Comparison of ENCODE assay signal across 8 mouse cellular contexts in genomic region chr17:67473137-67473536, GRCm38 (mm10).
DNase-seq lines count a peak whose midpoint lies in the region; ATAC-seq lines count a peak whose summit lies in the region.

No protein-coding gene starts in this region.

- H3K4me2 ChIP-seq in midbrain, embryonic 15.5 days: no peak overlapping the region
- no peak overlapping the region for H3K4me2 ChIP-seq in kidney, embryonic 16.5 days (replicated peaks; ENCODE audit: low read depth, low read length)
- H3K4me2 ChIP-seq in liver, embryonic 11.5 days: no peak overlapping the region

- peaks cover 13% of the 10 kb centered on the region for H3K4me1 ChIP-seq in midbrain, embryonic 10.5 days
- no peaks in the 10 kb centered on the region for H3K4me1 ChIP-seq in midbrain, embryonic 15.5 days
- H3K4me1 ChIP-seq in kidney, embryonic 16.5 days (ENCODE audit: insufficient read depth, low read length): no peaks in the 10 kb centered on the region
- H3K4me1 ChIP-seq in liver, embryonic 11.5 days (replicated peaks; ENCODE audit: control insufficient read depth, insufficient read depth, low read length): no peaks in the 10 kb centered on the region

- DNase-seq in midbrain, embryonic 10.5 days (ENCODE audit: low spot score): peak; percentile 67
- peak; percentile 11 for DNase-seq in cerebellum, adult 9-11 months
- DNase-seq in frontal cortex, postnatal 36 days (ENCODE audit: low spot score in 2 of 2): peak; percentile 62 to 73
- peak; percentile 39 for DNase-seq in liver, embryonic 11.5 days (ENCODE audit: low spot score)
- DNase-seq in retina, postnatal 7 days (ENCODE audit: low read depth, low spot score): peak; percentile 38

- no peak overlapping the region for H3K9ac ChIP-seq in midbrain, embryonic 15.5 days
- no peak overlapping the region for H3K9ac ChIP-seq in kidney, embryonic 16.5 days (replicated peaks; ENCODE audit: low read length)
- no peak overlapping the region for H3K9ac ChIP-seq in liver, embryonic 11.5 days (ENCODE audit: low read depth, low read length)

- no peak overlapping the region for H3K27ac ChIP-seq in midbrain, embryonic 10.5 days (replicated peaks)
- H3K27ac ChIP-seq in midbrain, embryonic 15.5 days: no peak overlapping the region
- H3K27ac ChIP-seq in kidney, embryonic 16.5 days (ENCODE audit: low read length): no peak overlapping the region
- H3K27ac ChIP-seq in liver, embryonic 11.5 days (ENCODE audit: low read depth, low read length): no peak overlapping the region

- no peaks in the 10 kb centered on the region for H3K27me3 ChIP-seq in midbrain, embryonic 10.5 days (ENCODE audit: low read depth, poor library complexity, severe bottlenecking)
- no peaks in the 10 kb centered on the region for H3K27me3 ChIP-seq in midbrain, embryonic 15.5 days (replicated peaks)
- H3K27me3 ChIP-seq in kidney, embryonic 16.5 days (ENCODE audit: insufficient read depth, low read length): no peaks in the 10 kb centered on the region
- no peaks in the 10 kb centered on the region for H3K27me3 ChIP-seq in liver, embryonic 11.5 days (replicated peaks; ENCODE audit: control insufficient read depth, insufficient read depth, low read length)

- H3K4me3 ChIP-seq in midbrain, embryonic 10.5 days: no peak overlapping the region
- H3K4me3 ChIP-seq in midbrain, embryonic 15.5 days: no peak overlapping the region
- H3K4me3 ChIP-seq in kidney, embryonic 16.5 days (ENCODE audit: low read length): no peak overlapping the region
- no peak overlapping the region for H3K4me3 ChIP-seq in liver, embryonic 11.5 days (ENCODE audit: low read depth, low read length)

- H3K9me3 ChIP-seq in midbrain, embryonic 10.5 days (replicated peaks): peaks cover 11% of the 10 kb centered on the region
- no peaks in the 10 kb centered on the region for H3K9me3 ChIP-seq in midbrain, embryonic 15.5 days
- peaks cover 10% of the 10 kb centered on the region; the same call in 1 of the 2 replicates for H3K9me3 ChIP-seq in kidney, embryonic 16.5 days (ENCODE audit: low read length)
- H3K9me3 ChIP-seq in liver, embryonic 11.5 days (ENCODE audit: control insufficient read depth, low read length): no peaks in the 10 kb centered on the region; the same call in 1 of the 2 replicates

- H3K36me3 ChIP-seq in midbrain, embryonic 10.5 days: no peaks in the 10 kb centered on the region
- H3K36me3 ChIP-seq in midbrain, embryonic 15.5 days (replicated peaks): no peaks in the 10 kb centered on the region
- no peaks in the 10 kb centered on the region for H3K36me3 ChIP-seq in kidney, embryonic 16.5 days (ENCODE audit: insufficient read depth, low read length)
- no peaks in the 10 kb centered on the region for H3K36me3 ChIP-seq in liver, embryonic 11.5 days (ENCODE audit: control insufficient read depth, insufficient read depth, low read length)

- 31% methylated on average over 2 of the region's 2 CpGs for WGBS in midbrain, embryonic 10.5 days
- WGBS in midbrain, embryonic 15.5 days: 35% methylated on average over 2 of the region's 2 CpGs
- 13% methylated on average over 2 of the region's 2 CpGs for WGBS in kidney, embryonic 16.5 days
- WGBS in liver, embryonic 11.5 days: 26% methylated on average over 2 of the region's 2 CpGs

- no peak for ATAC-seq in midbrain, embryonic 15.5 days (replicated peaks)
- ATAC-seq in kidney, embryonic 16.5 days (ENCODE audit: low FRiP score, low TSS enrichment): 0 out of 2 replicates have a peak, but pooled peaks have one; percentile 19
- no peak for ATAC-seq in liver, embryonic 11.5 days (replicated peaks; ENCODE audit: low FRiP score)
- ATAC-seq in activated CD4-positive, CD25-positive, alpha-beta regulatory T cell, adult 4 months: no peak

Comparison
In these comparisons a context has a peak if more than half of its experiments do, and no peak if none do; other contexts are left out.
1. DNase-seq: peak in every context shown above with its lines; median percentile 68 in frontal cortex, postnatal 36 days; 67 in midbrain, embryonic 10.5 days; 39 in liver, embryonic 11.5 days; 38 in retina, postnatal 7 days; 11 in cerebellum, adult 9-11 months.